Mouse (Mus musculus): ENCODE results near the gene Gm4779.

DNA sequence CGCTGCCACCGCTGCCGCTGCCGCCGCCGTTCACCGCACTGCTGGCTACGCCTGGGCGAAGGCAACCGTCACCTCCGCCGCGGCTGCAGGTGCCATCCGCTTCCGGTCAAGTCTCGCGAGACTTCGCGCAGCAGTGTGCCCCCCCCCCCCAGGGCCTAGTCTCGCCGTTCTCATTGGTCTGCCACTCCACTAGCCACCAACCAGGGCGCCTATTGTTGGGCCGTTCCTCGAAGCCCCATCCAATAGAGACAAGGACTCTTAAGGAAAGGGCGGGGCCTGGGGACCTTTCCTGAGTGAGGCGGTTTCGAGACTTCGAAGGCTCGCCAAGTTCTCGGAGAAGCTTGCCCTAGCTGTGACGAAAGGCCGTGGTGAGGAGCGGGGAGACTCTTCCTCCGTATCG lies at the start of gene Gm4779, which contains the start of gene 8030474K03Rik:
- TF ChIP-seq POLR2A (IDR thresholded peaks at IDR 0.05; ENCODE audit: borderline replicate concordance, insufficient read depth, low read length) (no peak), CTCF (IDR thresholded peaks at IDR 0.05; ENCODE audit: borderline replicate concordance, insufficient read depth, low read depth, low read length) (no peak)

Measured in cerebellum, adult 2 months (tissue).